Mouse (Mus musculus) forebrain, embryonic 10.5 days (tissue): Measurements from ENCODE around the gene Ppfia4. TPM values are rescaled to one million over a fixed set of nuclear protein-coding genes. Genes with fewer than 3 reads are reported as not detected.
A peak's percentile ranks its signal among the peaks of the same experiment; 100 is the strongest.

Experiments
- DNase-seq: peaks from one replicate; pipeline ENCODE4 v3.0.0-alpha.2; 2017; ENCODE audit warnings: low spot score; ENCODE audit errors: extremely low spot score
- H3K27ac ChIP-seq: fragments of 300-500 bp; sonication (generic); 2 replicates; pipeline ENCODE4 v1.5.1; 2016; ENCODE audit warnings: mild to moderate bottlenecking
- H3K27me3 ChIP-seq: fragments of 300-500 bp; sonication (generic); 2 replicates; pipeline ENCODE4 v1.6.1; 2016; ENCODE audit warnings: mild to moderate bottlenecking; ENCODE audit not compliant: poor library complexity, severe bottlenecking
- H3K36me3 ChIP-seq: fragments of 300-500 bp; sonication (generic); replicated peaks from 2 replicates; pipeline ENCODE4 v1.6.1; 2016; ENCODE audit warnings: mild to moderate bottlenecking, moderate library complexity
- H3K4me1 ChIP-seq: fragments of 300-500 bp; sonication (generic); 2 replicates; pipeline ENCODE4 v1.6.1; 2016
- H3K4me3 ChIP-seq: fragments of 300-500 bp; sonication (generic); 2 replicates; pipeline ENCODE4 v1.5.1; 2016; ENCODE audit warnings: mild to moderate bottlenecking, moderate library complexity
- H3K9me3 ChIP-seq: fragments of 300-500 bp; sonication (generic); 2 replicates; pipeline ENCODE4 v1.6.1; 2016; ENCODE audit warnings: mild to moderate bottlenecking, moderate library complexity
- WGBS: fragments of 180-500 bp; shearing (Covaris S2); methylation state at CpG from one replicate; pipeline ENCODE4 v1.1.7; 2016; 5-methylcytosine and 5-hydroxymethylcytosine counted together
- polyA plus RNA-seq: library from polyadenylated mRNA; unstranded; fragments of >200 nt; fragmentation: Nextera tagmentation; extraction: Ambion mirVana; gene quantifications from 2 replicates; pipeline ENCODE4 v1.2.1, GENCODE M21; 2016

The Ppfia4 gene
- polyA plus RNA-seq, 1 experiment from 2014 or later: 2.1 TPM

DNA sequence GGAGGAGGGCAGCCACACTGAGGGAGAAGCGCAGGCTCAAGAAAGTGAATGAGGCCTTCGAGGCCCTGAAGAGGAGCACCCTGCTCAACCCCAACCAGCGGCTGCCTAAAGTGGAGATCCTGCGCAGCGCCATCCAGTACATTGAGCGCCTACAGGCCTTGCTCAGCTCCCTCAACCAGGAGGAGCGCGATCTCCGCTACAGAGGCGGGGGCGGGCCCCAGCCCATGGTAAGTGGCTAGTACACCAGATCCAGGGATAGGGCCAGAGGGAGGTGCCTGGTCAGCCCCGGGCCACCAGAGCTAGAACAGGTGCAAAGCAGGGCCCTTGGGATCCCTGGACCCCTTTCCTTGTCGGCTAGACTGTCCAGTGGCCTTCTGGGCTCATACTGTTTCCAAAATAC is 42.4 kb downstream of the Ppfia4 start:
- DNase-seq: no peak

DNA sequence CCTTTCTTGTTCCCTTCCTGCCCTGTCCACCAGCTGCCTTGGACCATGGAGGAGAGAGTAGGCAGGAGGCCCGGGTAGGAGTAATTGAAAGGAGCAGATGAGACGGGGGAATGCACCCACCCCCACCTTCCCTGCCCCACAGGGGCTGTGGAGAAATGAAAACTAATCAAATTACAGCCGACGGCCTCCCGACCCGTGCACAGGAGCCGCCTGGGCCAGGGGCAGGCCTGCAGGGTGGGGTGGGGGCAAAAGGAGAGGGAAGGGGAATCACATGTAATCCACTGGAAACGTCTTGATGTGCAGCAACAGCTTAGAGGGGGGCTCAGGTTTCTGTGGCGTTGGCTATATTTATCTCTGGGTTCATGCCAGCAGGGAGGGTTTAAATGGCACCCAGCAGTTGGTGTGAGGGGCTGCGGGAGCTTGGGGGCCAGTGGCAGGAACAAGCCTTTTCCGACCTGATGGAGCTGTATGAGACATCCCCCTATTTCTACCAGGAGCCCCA is 43.1 kb downstream of the Ppfia4 start, which contains the start of gene Myog:
TSS of gene Myog (plus strand) at position 392 of the 502 bp plus-strand sequence.
- WGBS: 46% methylated on average over 11 of the region's 11 CpGs
- no peaks in the 10 kb centered on the region; the same call in 1 of the 2 replicates for H3K27me3 ChIP-seq
- DNase-seq: no peak
- no peaks in the 10 kb centered on the region for H3K9me3 ChIP-seq
- peak within 1 kb of the TSS; percentile 30; the same call in 1 of the 2 replicates for H3K27ac ChIP-seq
- peaks cover 47% of the 10 kb centered on the region for H3K4me1 ChIP-seq
- H3K4me3 ChIP-seq: no peak within 1 kb of the TSS
- no peaks in the 10 kb centered on the region for H3K36me3 ChIP-seq

More for the DNA sequence above, 42.4 kb downstream of the Ppfia4 start:
- no peaks in the 10 kb centered on the region for H3K36me3 ChIP-seq
- H3K4me3 ChIP-seq: no peak overlapping the region
- peak overlapping the region; percentile 2; the same call in 1 of the 2 replicates for H3K27ac ChIP-seq
- H3K27me3 ChIP-seq: no peaks in the 10 kb centered on the region
- WGBS: 89% methylated on average over 13 of the region's 13 CpGs
- no peaks in the 10 kb centered on the region for H3K9me3 ChIP-seq
- peaks cover 46% of the 10 kb centered on the region for H3K4me1 ChIP-seq

DNA sequence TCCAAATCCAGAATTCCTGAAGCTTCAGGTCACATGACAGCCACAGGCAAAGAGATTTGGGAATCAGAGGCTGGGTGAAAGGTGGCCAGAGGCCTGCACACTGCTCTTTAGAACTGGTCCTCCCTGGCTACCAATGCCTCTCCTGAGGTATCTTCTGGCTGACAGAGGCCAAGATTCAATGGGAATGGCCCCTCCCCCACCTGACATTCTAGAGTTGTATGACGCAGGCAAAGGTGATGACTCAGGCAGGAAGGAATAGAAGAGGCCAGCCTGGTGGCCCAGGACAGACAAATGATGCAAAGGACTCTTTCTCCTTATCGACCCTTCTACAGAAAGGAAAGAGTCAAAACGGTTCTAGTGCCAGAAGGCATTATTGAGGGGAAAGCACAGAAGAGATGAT is 44.5 kb downstream of the Ppfia4 start:
- 83% methylated on average over 3 of the region's 3 CpGs for WGBS
- no peak overlapping the region for H3K4me3 ChIP-seq
- H3K27ac ChIP-seq: no peak overlapping the region
- DNase-seq: no peak
- no peaks in the 10 kb centered on the region; the same call in 1 of the 2 replicates for H3K27me3 ChIP-seq
- H3K9me3 ChIP-seq: no peaks in the 10 kb centered on the region
- H3K36me3 ChIP-seq: no peaks in the 10 kb centered on the region
- peaks cover 43% of the 10 kb centered on the region for H3K4me1 ChIP-seq

DNA sequence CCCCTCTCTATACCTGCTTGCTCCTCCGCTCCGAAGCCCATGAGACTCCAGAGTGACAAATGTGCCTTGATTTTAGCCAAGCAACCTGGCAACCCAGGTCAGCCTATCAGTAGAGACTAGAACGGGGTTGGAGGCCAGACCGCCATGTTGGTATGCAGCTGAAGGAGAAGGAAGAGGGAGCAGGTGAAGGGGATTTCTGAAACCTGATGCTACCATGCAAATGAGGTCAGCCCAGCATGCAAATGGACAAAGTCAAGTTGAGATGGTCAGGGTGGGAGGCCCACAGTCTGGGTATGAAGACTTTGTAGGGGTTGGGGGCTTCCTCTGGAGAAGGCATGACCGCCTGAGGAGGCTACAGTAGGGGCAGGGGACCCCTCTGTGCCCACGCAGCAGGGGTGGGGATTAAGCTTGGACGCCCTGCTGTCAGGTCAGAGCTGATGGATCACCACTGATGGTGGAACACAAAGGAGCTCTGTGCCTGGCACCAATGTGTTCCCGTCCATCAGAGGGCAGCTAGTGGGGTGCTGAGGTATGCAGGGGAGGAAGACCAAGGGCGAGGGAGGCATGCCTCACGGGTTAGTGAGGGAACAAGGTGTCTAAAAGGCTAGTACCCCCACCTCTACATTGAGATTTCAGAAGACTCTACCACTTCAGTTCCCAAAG is 47.1 kb downstream of the Ppfia4 start:
- Histone ChIP-seq H3K4me1 (peaks cover 25% of the 10 kb centered on the region), H3K27ac (0 out of 2 replicates have a peak overlapping the region, but pooled peaks have one; percentile 40), H3K4me3 (no peak overlapping the region), H3K27me3 (no peaks in the 10 kb centered on the region; the same call in 1 of the 2 replicates), H3K9me3 (no peaks in the 10 kb centered on the region), H3K36me3 (no peaks in the 10 kb centered on the region)
- WGBS: 61% methylated on average over 10 of the region's 10 CpGs
- no peak for DNase-seq

DNA sequence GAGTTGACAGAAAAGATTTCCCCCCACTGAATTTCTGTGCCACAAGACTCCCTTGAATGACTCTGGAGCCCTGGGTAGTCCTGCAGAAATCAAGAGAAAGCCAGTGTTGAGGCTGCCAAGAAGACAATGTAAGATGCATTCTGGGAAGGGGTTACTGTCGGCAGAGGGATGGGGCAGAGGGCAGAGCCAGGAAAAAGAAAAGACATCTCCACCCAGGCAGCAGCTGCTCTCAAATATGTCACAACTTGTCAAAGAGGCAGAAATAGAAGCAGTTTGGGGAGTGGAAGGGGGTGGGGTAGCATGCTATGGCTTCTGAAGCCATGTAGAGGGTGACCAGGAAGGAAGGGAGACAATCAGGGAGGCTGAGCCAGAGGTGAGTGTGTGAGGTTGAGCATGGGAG is 49.6 kb downstream of the Ppfia4 start:
- no peaks in the 10 kb centered on the region for H3K36me3 ChIP-seq
- H3K27ac ChIP-seq: no peak overlapping the region
- H3K9me3 ChIP-seq: no peaks in the 10 kb centered on the region
- no peak overlapping the region for H3K4me3 ChIP-seq
- H3K4me1 ChIP-seq: peaks cover 11% of the 10 kb centered on the region
- H3K27me3 ChIP-seq: no peaks in the 10 kb centered on the region; the same call in 1 of the 2 replicates
- DNase-seq: no peak
- WGBS: 61% methylated on average over 1 of the region's 1 CpGs

DNA sequence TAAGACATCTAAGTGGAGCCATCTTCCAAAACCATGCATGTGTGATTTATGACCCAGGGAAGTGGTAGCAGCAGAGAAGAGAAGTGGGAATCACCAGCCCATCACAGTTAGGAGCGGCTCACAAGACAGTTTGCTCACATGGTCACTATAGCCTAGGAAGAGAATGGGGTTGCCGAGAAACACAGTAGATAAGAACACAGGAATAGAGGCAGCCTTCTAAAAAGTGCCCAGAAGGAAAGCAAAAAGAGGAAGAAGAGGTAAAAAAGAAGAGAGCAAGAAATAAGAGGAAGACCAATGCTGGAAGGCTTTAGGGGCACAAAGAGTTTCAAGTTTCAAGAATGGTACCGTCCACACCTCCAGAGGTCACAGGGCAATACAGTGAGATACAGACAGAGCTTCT is 50.4 kb downstream of the Ppfia4 start:
- no peaks in the 10 kb centered on the region for H3K36me3 ChIP-seq
- no peaks in the 10 kb centered on the region for H3K9me3 ChIP-seq
- no peak for DNase-seq
- 88% methylated on average over 3 of the region's 3 CpGs for WGBS
- H3K4me1 ChIP-seq: peaks cover 11% of the 10 kb centered on the region
- H3K4me3 ChIP-seq: no peak overlapping the region
- H3K27ac ChIP-seq: no peak overlapping the region
- no peaks in the 10 kb centered on the region; the same call in 1 of the 2 replicates for H3K27me3 ChIP-seq

DNA sequence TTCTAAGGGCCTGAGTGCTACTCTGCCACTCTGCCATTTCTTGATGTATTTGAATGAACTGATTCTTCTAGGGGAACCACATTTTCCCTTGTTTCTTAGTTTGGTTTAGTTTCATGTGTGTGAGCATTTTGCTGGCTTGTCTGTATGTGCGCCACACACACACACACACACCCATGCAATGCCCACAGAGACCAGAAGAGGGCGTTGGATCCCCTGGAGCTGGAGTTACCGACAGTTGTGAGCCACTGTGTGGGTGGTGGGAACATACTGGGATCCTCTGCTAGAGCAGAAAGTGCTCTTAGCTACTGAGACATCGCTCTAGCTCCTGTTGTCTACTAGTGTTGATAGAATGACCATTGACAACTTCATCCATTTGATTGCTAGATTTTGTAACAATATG is 51.2 kb downstream of the Ppfia4 start:
- Histone ChIP-seq H3K4me3 (no peak overlapping the region), H3K9me3 (no peaks in the 10 kb centered on the region), H3K27ac (no peak overlapping the region), H3K4me1 (peaks cover 11% of the 10 kb centered on the region), H3K36me3 (no peaks in the 10 kb centered on the region), H3K27me3 (no peaks in the 10 kb centered on the region; the same call in 1 of the 2 replicates)
- DNase-seq: no peak
- WGBS: 69% methylated on average over 4 of the region's 4 CpGs

DNA sequence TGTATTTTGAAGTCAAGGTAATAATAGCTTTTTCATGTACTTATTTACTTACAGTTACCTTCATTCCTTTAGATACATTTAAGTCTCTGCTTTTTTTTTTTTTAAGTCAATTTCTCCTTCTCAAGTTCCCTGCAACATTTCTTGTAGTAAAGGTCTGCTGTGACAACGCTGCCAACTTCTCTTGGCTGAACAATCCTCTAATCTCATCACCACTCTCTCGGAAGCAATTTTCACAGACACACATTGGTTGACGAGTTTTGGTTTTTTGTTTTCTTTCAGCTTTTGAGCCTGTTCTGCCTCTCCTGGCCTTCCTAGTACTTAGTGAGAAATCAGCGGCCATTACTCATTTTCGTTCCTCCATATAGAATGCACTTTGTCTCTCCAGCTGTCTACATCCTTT is 52.6 kb downstream of the Ppfia4 start:
- H3K4me1 ChIP-seq: peaks cover 6% of the 10 kb centered on the region; the same call in 1 of the 2 replicates
- H3K27ac ChIP-seq: no peak overlapping the region
- no peaks in the 10 kb centered on the region for H3K9me3 ChIP-seq
- no peaks in the 10 kb centered on the region for H3K36me3 ChIP-seq
- WGBS: 82% methylated on average over 5 of the region's 5 CpGs
- no peaks in the 10 kb centered on the region; the same call in 1 of the 2 replicates for H3K27me3 ChIP-seq
- no peak overlapping the region for H3K4me3 ChIP-seq
- no peak for DNase-seq

DNA sequence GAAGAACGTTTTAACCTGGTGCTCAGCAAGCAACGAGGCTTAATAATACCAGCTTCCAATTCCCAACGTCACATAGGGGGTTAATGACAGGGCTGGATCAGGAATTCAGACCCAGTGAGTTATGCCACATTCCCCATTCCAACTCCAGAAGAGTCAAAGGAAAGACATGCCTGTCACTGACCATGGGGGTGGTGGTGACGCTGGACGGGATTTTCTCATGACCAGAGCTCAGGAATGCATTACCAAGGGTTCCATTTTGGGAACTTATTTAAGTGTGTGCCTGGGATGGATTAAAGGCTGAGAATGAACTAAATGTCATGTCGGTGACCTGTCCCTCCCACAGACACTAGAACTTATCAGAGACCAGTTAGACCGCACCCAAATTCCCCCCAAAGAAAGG is 55.9 kb downstream of the Ppfia4 start:
- H3K9me3 ChIP-seq: no peaks in the 10 kb centered on the region
- H3K4me1 ChIP-seq: peaks cover 5% of the 10 kb centered on the region; the same call in 1 of the 2 replicates
- H3K27me3 ChIP-seq: no peaks in the 10 kb centered on the region
- H3K27ac ChIP-seq: no peak overlapping the region
- DNase-seq: no peak
- H3K36me3 ChIP-seq: no peaks in the 10 kb centered on the region
- no peak overlapping the region for H3K4me3 ChIP-seq
- 78% methylated on average over 7 of the region's 7 CpGs for WGBS

DNA sequence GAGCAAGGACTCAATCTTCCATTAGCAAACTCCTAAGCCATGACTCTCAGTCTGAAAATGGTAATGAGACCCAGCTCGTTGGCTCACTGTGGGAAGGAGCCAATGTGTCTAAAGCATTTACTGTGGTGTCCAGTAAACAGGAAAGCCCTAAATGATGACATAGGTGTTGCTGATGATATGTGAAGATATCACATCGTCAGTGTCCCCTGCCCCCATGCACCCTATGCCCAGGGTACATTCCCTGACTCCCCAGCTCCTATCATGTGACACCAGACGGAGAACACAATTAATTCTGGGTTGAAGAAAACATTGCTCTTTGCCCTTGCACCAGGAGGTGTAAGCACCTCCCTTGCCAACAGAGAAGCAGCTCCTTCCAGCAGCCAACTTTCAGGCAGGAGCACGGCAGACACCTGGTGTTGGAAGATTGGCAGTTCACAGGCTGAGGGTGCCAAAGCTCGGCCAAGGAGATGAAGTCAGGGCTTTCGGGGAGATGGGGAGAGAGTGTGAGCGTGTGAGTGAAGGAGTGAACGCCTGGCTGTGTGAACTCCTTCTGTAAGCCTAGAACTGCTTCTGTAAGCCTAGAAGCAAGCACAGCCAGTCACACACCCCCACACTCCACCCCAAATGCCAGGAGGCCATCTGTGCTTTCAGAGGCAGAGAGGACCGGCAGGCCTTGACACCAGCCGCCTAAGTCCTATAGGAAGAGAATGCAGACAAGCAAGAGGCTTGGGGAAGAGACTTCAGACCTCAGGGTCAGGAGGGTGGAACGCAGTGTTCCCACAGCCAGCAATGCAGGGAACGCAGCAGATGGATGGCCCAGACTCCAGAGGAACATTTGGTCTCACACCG is 56.9 kb downstream of the Ppfia4 start:
- 84% methylated on average over 13 of the region's 13 CpGs for WGBS
- H3K4me1 ChIP-seq: peaks cover 5% of the 10 kb centered on the region; the same call in 1 of the 2 replicates
- H3K27me3 ChIP-seq: no peaks in the 10 kb centered on the region
- no peaks in the 10 kb centered on the region for H3K9me3 ChIP-seq
- no peak overlapping the region for H3K4me3 ChIP-seq
- DNase-seq: no peak
- H3K27ac ChIP-seq: no peak overlapping the region
- no peaks in the 10 kb centered on the region for H3K36me3 ChIP-seq

DNA sequence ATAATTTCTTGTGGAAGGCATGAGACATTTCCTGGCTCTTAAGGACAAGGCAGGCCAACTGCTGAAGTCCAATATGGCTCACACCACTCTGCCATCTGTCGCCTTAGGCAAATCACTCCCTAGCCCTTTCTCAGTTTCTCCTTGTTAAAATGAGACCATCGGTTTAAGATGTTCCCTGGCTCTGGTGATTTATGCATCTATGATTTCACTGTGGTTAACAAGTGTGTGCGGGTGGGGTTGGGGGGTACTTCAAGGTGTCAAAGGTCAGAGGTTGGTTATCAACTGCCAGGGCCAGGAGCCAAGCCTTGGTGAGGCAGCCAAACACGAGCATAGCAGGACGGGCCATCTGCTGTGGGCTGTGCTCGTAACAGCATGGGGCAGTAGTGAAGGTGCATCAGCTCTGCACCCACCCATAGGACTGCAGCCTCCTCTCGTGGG is 58.2 kb downstream of the Ppfia4 start:
- H3K27me3 ChIP-seq: no peaks in the 10 kb centered on the region
- no peak overlapping the region for H3K4me3 ChIP-seq
- H3K4me1 ChIP-seq: peaks cover 5% of the 10 kb centered on the region; the same call in 1 of the 2 replicates
- no peaks in the 10 kb centered on the region for H3K36me3 ChIP-seq
- DNase-seq: no peak
- WGBS: 87% methylated on average over 7 of the region's 7 CpGs
- H3K9me3 ChIP-seq: no peaks in the 10 kb centered on the region
- H3K27ac ChIP-seq: no peak overlapping the region

DNA sequence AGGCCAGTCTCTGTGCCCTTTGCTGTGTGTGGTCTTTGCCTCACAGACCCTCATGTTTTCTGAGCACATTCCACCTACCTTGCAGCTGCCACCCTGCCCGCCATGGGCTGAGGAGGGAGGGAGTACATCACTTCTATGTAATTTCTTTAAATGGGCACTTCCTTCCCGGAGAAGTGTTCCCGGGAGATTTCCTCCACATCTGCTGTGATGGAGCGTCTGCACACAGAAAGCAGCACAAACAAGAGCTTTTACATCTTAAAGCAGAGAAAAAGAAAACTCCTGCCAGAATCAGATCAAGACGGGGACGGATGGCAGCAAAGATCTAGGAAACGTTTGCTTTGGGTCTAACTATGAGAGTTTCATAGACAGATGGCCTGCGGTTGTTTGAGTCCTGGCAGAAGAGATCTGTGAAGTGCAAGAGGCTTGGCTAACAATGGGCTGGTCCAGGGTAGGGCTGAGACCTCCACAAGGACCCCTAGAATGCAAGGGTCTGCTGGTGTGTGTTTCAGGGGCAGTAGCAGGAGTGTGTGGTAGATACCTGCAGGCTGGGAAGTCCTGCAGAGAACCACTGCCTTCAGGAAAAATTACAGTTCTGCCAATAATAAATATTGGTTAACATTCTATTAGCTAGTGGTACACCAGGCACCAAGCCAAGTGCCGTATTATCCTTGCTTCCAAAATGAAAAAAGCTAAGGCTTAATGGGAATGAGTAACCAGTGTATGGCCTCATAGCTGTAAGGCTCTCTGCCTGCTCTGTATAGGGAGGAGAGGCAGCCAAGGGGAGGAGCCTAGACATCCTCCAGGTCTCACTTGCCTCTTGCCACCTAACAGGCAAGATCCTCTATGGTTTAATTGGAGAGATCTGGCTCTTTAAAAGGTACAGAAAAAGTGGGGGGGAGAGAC is 59.0 kb downstream of the Ppfia4 start:
- WGBS: 74% methylated on average over 9 of the region's 9 CpGs
- no peak overlapping the region for H3K27ac ChIP-seq
- DNase-seq: no peak
- no peaks in the 10 kb centered on the region for H3K36me3 ChIP-seq
- no peaks in the 10 kb centered on the region for H3K27me3 ChIP-seq
- H3K4me1 ChIP-seq: peaks cover 5% of the 10 kb centered on the region; the same call in 1 of the 2 replicates
- H3K9me3 ChIP-seq: no peaks in the 10 kb centered on the region
- H3K4me3 ChIP-seq: no peak overlapping the region
